Mouse (Mus musculus): ENCODE data around the gene Vnn1. TPM values are rescaled to one million over a fixed set of nuclear protein-coding genes. Genes with fewer than 3 reads are reported as not detected.

Vnn1 gene
- not detected in 2 replicates for polyA plus RNA-seq (2012; ENCODE audit: insufficient read depth, insufficient read length, low replicate concordance, missing spikeins)

DNA sequence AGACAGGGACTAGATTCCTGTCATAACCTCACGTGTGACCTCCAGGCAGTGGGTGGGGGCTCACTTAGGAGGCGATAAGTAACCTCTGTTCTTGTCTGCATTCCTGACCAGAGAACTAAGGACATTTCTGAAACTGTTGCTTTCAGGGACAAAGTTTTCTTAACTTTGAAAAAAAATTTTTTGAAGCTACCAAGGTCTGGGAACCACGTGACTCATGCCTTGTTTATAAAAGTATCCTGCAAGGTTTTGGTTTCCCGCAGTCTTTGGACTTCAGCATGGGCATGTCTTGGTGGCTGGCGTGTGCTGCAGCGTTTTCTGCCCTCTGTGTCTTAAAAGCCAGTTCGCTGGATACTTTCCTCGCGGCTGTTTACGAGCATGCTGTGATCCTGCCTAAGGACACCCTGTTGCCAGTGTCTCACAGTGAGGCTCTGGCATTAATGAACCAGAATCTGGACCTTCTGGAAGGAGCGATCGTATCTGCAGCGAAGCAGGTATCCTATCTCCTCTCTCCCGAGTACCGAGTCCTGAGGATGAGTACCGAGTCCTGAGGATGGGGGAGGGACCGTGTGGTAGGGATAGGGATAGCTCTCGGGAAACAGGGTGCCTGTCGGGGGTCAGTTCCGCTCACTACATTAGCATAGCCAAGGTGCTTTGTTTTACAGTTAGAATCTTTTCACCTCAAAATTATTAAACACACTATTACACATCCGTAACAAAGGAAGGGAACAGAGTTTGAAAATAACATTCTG, at the start of gene Vnn1:
Vnn1 (plus strand) TSS at position 88 of the 749 bp plus-strand sequence.
- H3K4me1 ChIP-seq (ENCODE audit: control insufficient read depth, insufficient read depth, low read length): no peaks in the 10 kb centered on the region
- H3K27ac ChIP-seq (ENCODE audit: insufficient read depth, low read depth, low read length): no peak within 1 kb of the TSS
- H3K4me3 ChIP-seq (ENCODE audit: insufficient read depth, low read depth, low read length): no peak within 1 kb of the TSS
- TF ChIP-seq POLR2A (IDR thresholded peaks at IDR 0.05; ENCODE audit: insufficient read depth, low read depth, low read length) (no peak), CTCF (IDR thresholded peaks at IDR 0.05; ENCODE audit: insufficient read depth, low read depth, low read length) (no peak)
- WGBS: 30% methylated on average over 21 of the region's 21 CpGs

DNA sequence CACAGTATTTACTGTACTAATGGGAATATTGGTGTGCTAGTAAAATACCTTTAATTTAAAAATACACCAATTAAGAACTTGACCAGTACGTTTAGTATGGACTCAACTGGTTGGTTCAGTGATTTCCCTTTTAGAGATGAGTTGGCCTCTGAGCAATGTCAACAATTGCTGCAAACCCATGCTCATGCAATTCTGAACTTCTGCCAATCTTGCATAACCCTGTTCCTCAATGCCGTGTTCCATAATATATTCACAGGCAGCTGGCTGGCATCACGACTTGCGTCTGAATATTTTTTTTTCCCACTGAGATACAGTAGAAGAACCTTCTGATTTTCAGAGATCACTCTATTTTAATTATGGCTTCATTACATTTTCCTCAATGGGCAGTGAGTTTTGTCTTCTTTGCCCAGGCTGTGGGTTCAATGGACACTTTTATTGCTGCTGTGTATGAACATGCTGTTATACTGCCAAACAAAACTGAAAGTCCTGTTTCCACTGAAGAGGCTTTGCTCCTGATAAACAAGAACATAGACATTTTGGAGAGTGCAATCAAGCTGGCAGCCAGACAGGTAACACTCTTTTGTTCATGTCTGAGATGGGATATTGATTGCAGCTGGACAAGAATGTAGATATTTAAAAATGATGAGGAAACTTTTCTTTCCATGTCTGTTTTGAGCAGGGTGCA, 43.1 kb upstream of the Vnn1 start, which contains the start of gene Vnn3:
Vnn3 (plus strand) TSS at position 235 of the 685 bp plus-strand sequence.
- Histone ChIP-seq H3K4me1 (ENCODE audit: control insufficient read depth, insufficient read depth, low read length) (no peaks in the 10 kb centered on the region), H3K4me3 (ENCODE audit: insufficient read depth, low read depth, low read length) (no peak within 1 kb of the TSS), H3K27ac (ENCODE audit: insufficient read depth, low read depth, low read length) (no peak within 1 kb of the TSS)
- TF ChIP-seq POLR2A (IDR thresholded peaks at IDR 0.05; ENCODE audit: insufficient read depth, low read depth, low read length) (no peak), CTCF (IDR thresholded peaks at IDR 0.05; ENCODE audit: insufficient read depth, low read depth, low read length) (no peak)
- WGBS: 48% methylated on average over 4 of the region's 4 CpGs

DNA sequence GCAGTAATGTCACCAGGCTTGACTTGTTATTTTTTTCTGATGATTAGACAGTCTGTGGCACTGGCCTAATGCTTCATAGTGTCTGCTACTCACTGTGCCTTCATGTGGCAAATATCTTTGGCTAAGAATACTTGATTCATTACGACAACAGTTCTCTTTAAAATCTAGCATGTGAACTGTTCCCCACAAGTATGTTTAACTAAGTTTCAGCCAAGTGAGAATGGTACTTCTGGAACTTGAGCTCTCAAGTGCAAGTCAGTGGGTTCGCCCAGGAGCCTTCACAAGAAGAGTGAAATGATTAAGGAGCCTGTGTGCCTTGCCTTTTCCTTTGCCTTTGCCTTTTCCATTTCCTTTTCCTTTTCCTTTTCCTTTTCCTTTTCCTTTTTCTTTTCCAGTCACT, 42.4 kb upstream of the Vnn1 start:
- TF ChIP-seq CTCF (IDR thresholded peaks at IDR 0.05; ENCODE audit: insufficient read depth, low read depth, low read length) (no peak), POLR2A (IDR thresholded peaks at IDR 0.05; ENCODE audit: insufficient read depth, low read depth, low read length) (no peak)
- no peak overlapping the region for H3K27ac ChIP-seq (ENCODE audit: insufficient read depth, low read depth, low read length)
- WGBS: 72% methylated on average over 2 of the region's 2 CpGs

DNA sequence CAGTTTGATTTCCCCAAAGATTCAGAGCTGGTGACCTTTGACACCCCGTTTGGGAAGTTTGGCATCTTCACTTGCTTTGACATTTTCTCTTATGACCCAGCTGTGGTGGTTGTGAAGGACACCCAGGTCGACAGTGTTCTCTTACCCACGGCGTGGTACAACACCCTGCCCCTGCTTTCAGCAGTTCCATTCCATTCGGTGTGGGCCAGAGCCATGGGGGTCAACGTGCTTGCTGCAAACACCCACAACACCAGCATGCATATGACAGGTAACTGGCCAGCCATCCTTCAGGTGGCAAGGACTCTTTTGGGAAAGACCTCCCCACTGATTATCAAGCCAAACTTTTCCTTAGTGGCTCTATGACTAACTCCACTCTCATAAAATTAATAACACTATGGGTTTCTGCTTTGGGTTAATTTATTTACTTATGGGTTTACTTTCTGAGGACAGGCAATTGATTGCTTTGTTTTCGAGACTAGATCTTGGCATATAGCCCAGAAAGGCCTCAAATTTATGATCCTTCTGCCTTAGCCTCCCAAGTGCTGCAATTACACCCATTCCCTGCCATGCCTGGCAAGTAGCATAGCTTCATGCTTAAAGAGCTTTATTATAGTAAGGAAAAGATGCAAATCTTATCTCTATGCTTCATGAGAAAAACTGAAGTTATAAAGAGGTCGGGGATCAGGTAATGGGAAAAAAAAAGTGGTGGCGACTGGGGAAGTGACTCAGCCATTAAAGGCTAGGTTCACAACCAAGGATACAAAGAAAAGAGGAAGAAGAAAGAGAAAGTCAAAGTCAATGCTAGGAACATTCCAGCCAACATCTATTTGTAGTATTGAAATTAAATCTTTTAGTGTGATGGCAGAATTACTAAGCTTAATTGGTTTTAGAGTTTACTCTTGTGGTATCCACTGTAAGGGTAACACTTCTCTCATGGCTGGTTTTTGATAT, 29.9 kb upstream of the Vnn1 start:
- Histone ChIP-seq H3K4me1 (ENCODE audit: control insufficient read depth, insufficient read depth, low read length) (no peaks in the 10 kb centered on the region), H3K4me3 (ENCODE audit: insufficient read depth, low read depth, low read length) (no peak overlapping the region), H3K27ac (ENCODE audit: insufficient read depth, low read depth, low read length) (no peak overlapping the region)
- TF ChIP-seq POLR2A (IDR thresholded peaks at IDR 0.05; ENCODE audit: insufficient read depth, low read depth, low read length) (no peak), CTCF (IDR thresholded peaks at IDR 0.05; ENCODE audit: insufficient read depth, low read depth, low read length) (no peak)
- 73% methylated on average over 9 of the region's 9 CpGs for WGBS

More for the DNA sequence above, 42.4 kb upstream of the Vnn1 start:
- Histone ChIP-seq H3K4me1 (ENCODE audit: control insufficient read depth, insufficient read depth, low read length) (no peaks in the 10 kb centered on the region), H3K4me3 (ENCODE audit: insufficient read depth, low read depth, low read length) (no peak overlapping the region)

DNA sequence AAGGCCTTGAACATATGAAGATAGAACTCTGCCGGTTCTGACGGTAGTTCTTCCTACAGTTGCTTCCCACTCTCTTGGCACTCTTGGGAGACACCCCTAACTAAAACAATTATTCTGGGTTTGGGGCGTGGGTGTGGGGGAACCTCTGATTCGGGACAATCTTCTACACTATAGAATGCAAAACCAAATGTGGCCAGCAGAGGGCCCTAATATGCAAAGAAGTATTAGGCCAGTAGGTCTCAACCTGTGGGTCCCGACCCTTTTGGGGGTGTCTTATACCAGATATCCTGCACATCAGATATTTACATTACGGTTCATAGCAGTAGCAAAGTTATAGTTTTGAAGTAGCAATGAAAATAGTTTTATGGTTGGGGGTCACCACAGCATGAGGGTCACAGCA, 13.8 kb upstream of the Vnn1 start:
- no peak overlapping the region for H3K27ac ChIP-seq (ENCODE audit: insufficient read depth, low read depth, low read length)
- WGBS: 81% methylated on average over 6 of the region's 6 CpGs
- H3K4me1 ChIP-seq (ENCODE audit: control insufficient read depth, insufficient read depth, low read length): no peaks in the 10 kb centered on the region
- no peak overlapping the region for H3K4me3 ChIP-seq (ENCODE audit: insufficient read depth, low read depth, low read length)
- no peak for TF ChIP-seq CTCF (IDR thresholded peaks at IDR 0.05; ENCODE audit: insufficient read depth, low read depth, low read length)

DNA sequence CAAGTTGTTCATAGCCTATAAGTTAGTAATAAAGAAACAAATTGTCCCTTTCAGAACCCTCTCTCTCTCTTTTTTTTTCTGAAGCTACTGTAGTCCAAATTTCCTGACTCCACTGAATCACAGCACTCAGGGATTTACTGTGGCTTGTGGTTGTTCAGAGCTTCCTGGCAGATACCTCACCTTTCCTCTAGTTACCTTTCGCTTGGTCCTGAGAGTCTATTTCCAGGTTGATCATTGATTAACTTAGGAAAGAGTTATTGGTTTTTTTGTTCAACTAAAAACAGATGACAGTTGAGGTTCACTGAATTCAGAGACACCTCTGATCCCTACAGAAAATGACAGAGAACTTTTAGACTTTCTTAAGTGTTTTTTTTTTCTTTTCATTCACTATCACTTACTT, 9.6 kb upstream of the Vnn1 start:
- no peak overlapping the region for H3K4me3 ChIP-seq (ENCODE audit: insufficient read depth, low read depth, low read length)
- TF ChIP-seq POLR2A (IDR thresholded peaks at IDR 0.05; ENCODE audit: insufficient read depth, low read depth, low read length) (no peak), CTCF (IDR thresholded peaks at IDR 0.05; ENCODE audit: insufficient read depth, low read depth, low read length) (no peak)
- 92% methylated on average over 1 of the region's 1 CpGs for WGBS
- H3K4me1 ChIP-seq (ENCODE audit: control insufficient read depth, insufficient read depth, low read length): no peaks in the 10 kb centered on the region
- H3K27ac ChIP-seq (ENCODE audit: insufficient read depth, low read depth, low read length): no peak overlapping the region

DNA sequence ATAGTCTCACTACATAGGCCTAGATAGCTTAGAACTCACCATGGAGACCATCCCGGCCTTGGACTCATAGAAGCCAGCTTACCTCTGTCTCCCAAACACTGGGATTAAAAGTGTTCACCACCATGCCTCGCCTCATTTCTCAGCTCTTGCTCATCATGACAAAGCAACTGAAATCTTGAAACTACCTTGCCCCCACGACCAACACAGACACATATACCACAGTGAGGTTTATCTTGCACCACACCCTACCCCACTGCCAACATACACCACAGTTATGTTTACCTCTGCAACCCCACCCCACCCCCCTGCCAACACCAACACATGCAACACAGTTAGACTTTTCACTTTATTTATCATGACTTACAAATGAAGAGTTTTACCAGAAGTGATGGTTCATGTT, 8.4 kb upstream of the Vnn1 start:
- WGBS: 78% methylated on average over 3 of the region's 3 CpGs
- Histone ChIP-seq H3K4me1 (ENCODE audit: control insufficient read depth, insufficient read depth, low read length) (no peaks in the 10 kb centered on the region), H3K27ac (ENCODE audit: insufficient read depth, low read depth, low read length) (no peak overlapping the region), H3K4me3 (ENCODE audit: insufficient read depth, low read depth, low read length) (no peak overlapping the region)
- no peak for TF ChIP-seq POLR2A (IDR thresholded peaks at IDR 0.05; ENCODE audit: insufficient read depth, low read depth, low read length)
- no peak for TF ChIP-seq CTCF (IDR thresholded peaks at IDR 0.05; ENCODE audit: insufficient read depth, low read depth, low read length)

DNA sequence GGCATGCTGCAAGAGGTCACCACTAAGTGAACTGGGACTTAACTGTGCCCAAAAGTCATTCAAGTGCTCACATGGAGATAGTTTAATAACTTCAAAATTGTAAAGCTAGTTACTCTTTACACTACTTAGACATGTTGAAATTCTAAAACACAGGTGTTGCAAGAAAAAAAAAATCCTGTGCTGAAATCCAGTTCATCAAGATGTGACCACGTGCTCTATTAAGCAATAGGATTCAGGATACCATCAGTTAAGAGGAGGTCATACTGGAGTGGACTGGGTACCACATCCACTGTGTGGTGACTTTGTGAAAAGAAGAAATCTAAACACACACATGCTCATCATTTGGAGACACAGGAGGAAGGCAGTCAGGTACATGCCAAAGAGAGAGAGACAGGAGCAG, 1.5 kb upstream of the Vnn1 start:
- Histone ChIP-seq H3K4me1 (ENCODE audit: control insufficient read depth, insufficient read depth, low read length) (no peaks in the 10 kb centered on the region), H3K27ac (ENCODE audit: insufficient read depth, low read depth, low read length) (no peak overlapping the region), H3K4me3 (ENCODE audit: insufficient read depth, low read depth, low read length) (no peak overlapping the region)
- 85% methylated on average over 1 of the region's 1 CpGs for WGBS
- no peak for TF ChIP-seq POLR2A (IDR thresholded peaks at IDR 0.05; ENCODE audit: insufficient read depth, low read depth, low read length)
- no peak for TF ChIP-seq CTCF (IDR thresholded peaks at IDR 0.05; ENCODE audit: insufficient read depth, low read depth, low read length)

Data from olfactory bulb, adult 2 months (tissue).